Mouse (Mus musculus) T-helper 1 cell (primary cell): ENCODE measurements around the gene Gm3259.
"Not testable (repeated sequence)": the region's sequence is repeated elsewhere in the genome, so short reads cannot be mapped to it uniquely, and the experiment has no call there.

Source experiments
- in situ Hi-C: fragments of 300-600 bp; cut with MboI, MseI; formaldehyde crosslinking; loops from one replicate; pipeline ENCODE4 v1.15.1; 2025; ENCODE audit warnings: high pct_unique_total_duplicates

The Gm3259 gene

DNA sequence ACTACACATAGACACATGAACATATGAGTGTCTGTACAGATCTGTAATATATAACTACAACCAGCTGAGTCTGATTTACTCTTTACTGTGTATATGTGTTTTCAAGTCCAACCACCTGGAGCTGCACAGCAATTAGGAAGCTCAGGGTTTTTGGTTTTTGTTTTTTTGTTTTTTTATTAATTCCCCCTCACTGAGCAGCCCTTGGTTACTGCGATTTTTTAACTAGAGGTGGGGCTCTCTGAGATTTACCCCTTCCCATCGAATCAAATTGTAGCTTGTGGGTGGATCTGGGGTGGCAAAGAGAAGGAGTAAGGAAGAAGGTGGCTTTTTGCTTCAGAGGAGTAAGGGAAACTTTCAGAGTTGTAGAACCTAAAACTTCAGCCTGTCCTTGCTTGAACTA, at the start of gene Gm3259:
Gm3259 (plus strand) TSS at position 301 of the 400 bp plus-strand sequence.
- in situ Hi-C loops, result loop anchor here (25.0 kb wide), 1 partner anchor 1343 kb away; no protein-coding TSS in a partner anchor

DNA sequence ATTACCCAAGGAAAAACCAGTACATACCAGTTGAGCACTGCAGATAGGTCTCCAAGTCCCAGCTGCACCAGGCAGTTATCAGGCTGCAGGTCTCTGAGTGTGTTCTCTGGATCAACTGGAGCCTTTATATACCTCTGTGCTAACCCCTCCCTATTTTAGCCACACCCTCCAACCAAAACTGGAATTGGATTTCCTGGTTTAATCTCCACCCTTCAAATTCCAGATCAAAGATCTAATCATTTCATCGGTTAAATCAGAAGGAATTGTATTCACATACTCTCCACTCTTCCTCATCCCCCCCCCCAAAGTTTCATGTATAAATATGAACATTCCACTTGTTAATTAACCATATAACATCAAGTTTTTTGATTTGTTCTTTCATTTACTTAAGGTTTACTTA, 33.0 kb upstream of the Gm3259 start, which contains the start of gene Gm10424:
Gm10424 (minus strand) TSS at position 101 of the 400 bp plus-strand sequence.
- in situ Hi-C loops, result not testable (repeated sequence)
